Mouse (Mus musculus): ENCODE measurements around the gene Hist3h2a. TPM values are rescaled to one million over a fixed set of nuclear protein-coding genes. Genes with fewer than 3 reads are reported as not detected.
"Not testable (repeated sequence)": the region's sequence is repeated elsewhere in the genome, so short reads cannot be mapped to it uniquely, and the experiment has no call there.

Gene Hist3h2a
- polyA plus RNA-seq, 1 experiment from 2014 or later: 155 TPM

GRCm38 (mm10) chr11:58948542-58949479 lies 5.7 kb upstream of the Hist3h2a start, which contains the start of gene Hist3h2ba:
TSS of gene Hist3h2ba (plus strand) at chr11:58948920.
- peaks cover 32% of the 10 kb centered on the region for H3K4me1 ChIP-seq
- H3K27me3 ChIP-seq: no peaks in the 10 kb centered on the region
- ATAC-seq (replicated peaks): peak; percentile 92
- H3K4me2 ChIP-seq (replicated peaks): peak within 1 kb of the TSS; percentile 71
- WGBS: under 1% methylated on average over 48 of the region's 48 CpGs
- H3K9me3 ChIP-seq: no peaks in the 10 kb centered on the region
- peak within 1 kb of the TSS; percentile 93 for H3K9ac ChIP-seq (replicated peaks)
- peak within 1 kb of the TSS; percentile 69 for H3K4me3 ChIP-seq
- H3K36me3 ChIP-seq: no peaks in the 10 kb centered on the region
- peak within 1 kb of the TSS; percentile 100 for H3K27ac ChIP-seq (replicated peaks)

DNA sequence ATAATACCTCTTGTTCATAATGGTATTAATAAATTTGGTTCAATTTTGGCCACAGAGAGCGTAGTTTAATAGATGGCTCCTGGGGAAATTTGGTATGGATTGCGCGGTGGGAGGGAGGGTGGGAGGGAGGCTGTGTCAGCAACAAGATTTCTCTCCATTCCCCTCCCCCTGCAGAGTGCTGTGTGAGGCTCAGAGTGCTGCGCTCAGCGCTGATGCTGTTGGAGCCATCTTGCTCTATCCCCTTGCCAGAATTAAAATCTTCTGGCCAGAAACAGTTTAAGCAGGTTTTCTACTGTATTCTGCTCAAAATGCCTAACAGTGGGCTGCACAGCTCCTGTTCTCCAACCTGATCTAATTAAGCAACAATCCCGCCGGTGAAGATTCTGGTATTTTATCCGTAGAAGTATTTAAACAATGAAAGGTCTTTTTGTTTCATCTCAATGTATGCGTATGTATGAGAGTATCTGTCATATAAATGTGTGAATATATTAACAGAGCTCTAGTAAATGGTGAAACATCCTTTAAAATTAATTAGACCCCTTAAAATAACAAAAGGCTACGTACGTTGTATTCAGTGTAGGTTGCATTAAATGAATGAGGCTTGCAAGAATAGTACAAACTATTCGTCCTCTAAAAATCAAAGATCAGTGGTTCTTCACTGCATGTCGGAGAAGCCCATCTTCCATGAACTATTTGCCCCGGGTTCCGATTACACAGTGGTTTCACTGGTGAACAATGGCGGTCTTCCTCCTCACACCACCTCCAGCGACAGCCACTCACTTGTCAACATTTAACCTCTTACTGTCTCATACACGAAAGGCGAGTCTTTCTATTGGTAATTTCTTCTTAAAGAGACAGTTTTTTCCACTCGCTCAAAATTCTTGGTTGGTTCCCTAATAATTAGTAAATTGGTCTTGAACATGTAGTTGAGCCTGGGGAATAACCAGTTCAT lies 4.7 kb upstream of the Hist3h2a start:
- under 1% methylated on average over 20 of the region's 20 CpGs for WGBS
- H3K27me3 ChIP-seq: no peaks in the 10 kb centered on the region
- no peaks in the 10 kb centered on the region for H3K9me3 ChIP-seq
- peak overlapping the region; percentile 93 for H3K9ac ChIP-seq (replicated peaks)
- peaks cover 32% of the 10 kb centered on the region for H3K4me1 ChIP-seq
- H3K4me2 ChIP-seq (replicated peaks): peak overlapping the region; percentile 71
- H3K27ac ChIP-seq (replicated peaks): peak overlapping the region; percentile 100
- H3K36me3 ChIP-seq: no peaks in the 10 kb centered on the region
- ATAC-seq (replicated peaks): peak; percentile 60
- peak overlapping the region; percentile 69 for H3K4me3 ChIP-seq

GRCm38 (mm10) chr11:58951210-58951609 lies 3.3 kb upstream of the Hist3h2a start:
- ATAC-seq (replicated peaks): no peak
- Histone ChIP-seq H3K27me3 (no peaks in the 10 kb centered on the region), H3K36me3 (no peaks in the 10 kb centered on the region), H3K4me1 (peaks cover 34% of the 10 kb centered on the region), H3K4me2 (replicated peaks) (peak overlapping the region; percentile 71), H3K9ac (replicated peaks) (peak overlapping the region; percentile 93; the same call in 1 of the 2 replicates), H3K4me3 (peak overlapping the region; percentile 69; the same call in 1 of the 2 replicates), H3K27ac (replicated peaks) (peak overlapping the region; percentile 100), H3K9me3 (no peaks in the 10 kb centered on the region)
- WGBS: 50% methylated on average over 5 of the region's 5 CpGs

- H3K4me2 ChIP-seq (replicated peaks): peak overlapping the region; percentile 56
- H3K27me3 ChIP-seq: no peaks in the 10 kb centered on the region
- peak overlapping the region; percentile 98 for H3K27ac ChIP-seq (replicated peaks)
- ATAC-seq (replicated peaks): peak; percentile 31
- 1% methylated on average over 33 of the region's 33 CpGs for WGBS
- peaks cover 52% of the 10 kb centered on the region for H3K4me1 ChIP-seq
- H3K4me3 ChIP-seq: peak overlapping the region; percentile 99
- H3K9ac ChIP-seq (replicated peaks): peak overlapping the region; percentile 71
- H3K36me3 ChIP-seq: no peaks in the 10 kb centered on the region
- no peaks in the 10 kb centered on the region for H3K9me3 ChIP-seq
Observed at GRCm38 (mm10) chr11:58953351-58954169, 925 bp upstream of the Hist3h2a start.

DNA sequence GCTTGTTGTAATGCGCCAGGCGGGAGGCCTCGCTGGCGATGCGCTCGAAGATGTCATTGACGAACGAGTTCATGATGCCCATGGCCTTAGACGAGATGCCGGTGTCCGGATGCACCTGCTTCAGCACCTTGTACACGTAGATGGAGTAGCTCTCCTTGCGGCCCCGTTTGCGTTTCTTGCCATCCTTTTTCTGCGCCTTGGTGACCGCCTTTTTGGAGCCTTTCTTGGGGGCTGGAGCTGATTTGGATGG lies 390 bp upstream of the Hist3h2a start:
- peak overlapping the region; percentile 71 for H3K9ac ChIP-seq (replicated peaks)
- H3K4me3 ChIP-seq: peak overlapping the region; percentile 99
- under 1% methylated on average over 17 of the region's 17 CpGs for WGBS
- H3K4me1 ChIP-seq: peaks cover 57% of the 10 kb centered on the region
- not testable (repeated sequence) for H3K9me3 ChIP-seq, H3K36me3 ChIP-seq, H3K27me3 ChIP-seq
- peak overlapping the region; percentile 98 for H3K27ac ChIP-seq (replicated peaks)
- peak overlapping the region; percentile 56 for H3K4me2 ChIP-seq (replicated peaks)
- peak; percentile 31; the same call in 1 of the 2 replicates for ATAC-seq (replicated peaks)

GRCm38 (mm10) chr11:58955143-58955867 lies 820 bp downstream of the Hist3h2a start:
- WGBS: under 1% methylated on average over 20 of the region's 20 CpGs
- H3K4me2 ChIP-seq (replicated peaks): peak overlapping the region; percentile 79

DNA sequence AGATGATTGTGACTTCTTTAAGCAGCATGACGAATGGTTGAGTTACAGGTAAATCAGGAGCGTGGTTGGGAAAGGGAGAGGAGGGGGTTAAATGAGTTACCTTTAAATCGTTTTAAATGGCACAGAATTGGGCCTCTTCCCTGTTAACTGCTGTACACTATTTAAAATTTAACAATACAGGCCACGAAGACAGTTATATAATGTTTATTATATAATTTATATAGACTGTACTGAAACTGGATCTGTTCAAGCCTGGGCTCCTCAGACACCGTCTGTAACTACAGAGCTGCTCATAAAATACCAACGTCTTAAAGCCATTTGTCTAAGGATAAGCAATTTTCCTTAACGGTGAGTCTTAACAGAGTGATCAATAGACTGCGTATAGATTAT lies 1.4 kb downstream of the Hist3h2a start:
- 8% methylated on average over 8 of the region's 8 CpGs for WGBS
- H3K9ac ChIP-seq (replicated peaks): peak overlapping the region; percentile 100
- H3K4me1 ChIP-seq: peaks cover 66% of the 10 kb centered on the region
- H3K27ac ChIP-seq (replicated peaks): peak overlapping the region; percentile 98
- H3K9me3 ChIP-seq: no peaks in the 10 kb centered on the region
- peak overlapping the region; percentile 99 for H3K4me3 ChIP-seq
- no peaks in the 10 kb centered on the region for H3K27me3 ChIP-seq
- no peak for ATAC-seq (replicated peaks)
- peak overlapping the region; percentile 79 for H3K4me2 ChIP-seq (replicated peaks)
- H3K36me3 ChIP-seq: no peaks in the 10 kb centered on the region

More at GRCm38 (mm10) chr11:58955143-58955867, 820 bp downstream of the Hist3h2a start:
- ATAC-seq (replicated peaks): no peak; the same call in 1 of the 2 replicates
- Histone ChIP-seq H3K4me3 (peak overlapping the region; percentile 99), H3K9me3 (no peaks in the 10 kb centered on the region), H3K27me3 (no peaks in the 10 kb centered on the region), H3K27ac (replicated peaks) (peak overlapping the region; percentile 98), H3K4me1 (peaks cover 68% of the 10 kb centered on the region), H3K36me3 (no peaks in the 10 kb centered on the region), H3K9ac (replicated peaks) (peak overlapping the region; percentile 100)

- no peaks in the 10 kb centered on the region for H3K9me3 ChIP-seq
- peak overlapping the region; percentile 100 for H3K9ac ChIP-seq (replicated peaks)
- H3K4me3 ChIP-seq: peak overlapping the region; percentile 99
- H3K36me3 ChIP-seq: no peaks in the 10 kb centered on the region
- H3K4me1 ChIP-seq: peaks cover 51% of the 10 kb centered on the region
- peak overlapping the region; percentile 47 for H3K27ac ChIP-seq (replicated peaks)
- no peaks in the 10 kb centered on the region for H3K27me3 ChIP-seq
- ATAC-seq (replicated peaks): no peak
- H3K4me2 ChIP-seq (replicated peaks): peak overlapping the region; percentile 79
- WGBS: 72% methylated on average over 5 of the region's 5 CpGs
Observed at GRCm38 (mm10) chr11:58957226-58957914, 2.9 kb downstream of the Hist3h2a start.

GRCm38 (mm10) chr11:58958536-58958935 lies 4.1 kb downstream of the Hist3h2a start:
- ATAC-seq (replicated peaks): no peak
- H3K36me3 ChIP-seq: no peaks in the 10 kb centered on the region
- 86% methylated on average over 6 of the region's 6 CpGs for WGBS
- H3K4me1 ChIP-seq: peaks cover 46% of the 10 kb centered on the region
- 0 out of 2 replicates have a peak overlapping the region, but pooled peaks have one; percentile 100 for H3K9ac ChIP-seq (replicated peaks)
- H3K9me3 ChIP-seq: no peaks in the 10 kb centered on the region
- H3K27me3 ChIP-seq: no peaks in the 10 kb centered on the region
- H3K4me3 ChIP-seq: peak overlapping the region; percentile 99
- H3K4me2 ChIP-seq (replicated peaks): peak overlapping the region; percentile 79
- no peak overlapping the region for H3K27ac ChIP-seq (replicated peaks)

- Histone ChIP-seq H3K36me3 (no peaks in the 10 kb centered on the region), H3K9ac (replicated peaks) (peak overlapping the region; percentile 59), H3K9me3 (no peaks in the 10 kb centered on the region), H3K27me3 (no peaks in the 10 kb centered on the region), H3K4me2 (replicated peaks) (peak overlapping the region; percentile 96), H3K4me3 (peak overlapping the region; percentile 56), H3K27ac (replicated peaks) (peak overlapping the region; percentile 83), H3K4me1 (peaks cover 46% of the 10 kb centered on the region)
- no peak for ATAC-seq (replicated peaks)
- 32% methylated on average over 15 of the region's 15 CpGs for WGBS
Observed at GRCm38 (mm10) chr11:58959186-58959825, 4.8 kb downstream of the Hist3h2a start.

All from forebrain, embryonic 15.5 days (tissue).